Mouse (Mus musculus): Measurements from ENCODE around the gene Gabpb1. TPM values are rescaled to one million over a fixed set of nuclear protein-coding genes. Genes with fewer than 3 reads are reported as not detected.

The Gabpb1 gene
- total RNA-seq (2018; cell fraction: chromatin; rRNA removed): 10 to 100 TPM; 28.1 to 99.9 (median 52.7) TPM
- 10 to 100 TPM; 11.6 to 33.1 (median 18.9) TPM for total RNA-seq (2018; cell fraction: cytosol; rRNA removed)
- 10 to 100 TPM; 27.3 to 75.4 (median 43.2) TPM for total RNA-seq (2018; cell fraction: nucleus; rRNA removed)
- 11.8 to 21.0 TPM (median 18.9 TPM) in 3 replicates for polyA plus RNA-seq (2018)

GRCm38 (mm10) chr2:126676122-126676515 is at the start of gene Gabpb1:
Gene Gabpb1 (minus strand): TSS chr2:126676337.
- Histone ChIP-seq H3K27ac (peak within 1 kb of the TSS; percentile 85), H3K36me3 (ENCODE audit: inconsistent target) (no peaks in the 10 kb centered on the region), H3K79me2 (ENCODE audit: inconsistent target) (peaks cover 89% of the 10 kb centered on the region), H3K4me3 (ENCODE audit: inconsistent target) (peak within 1 kb of the TSS; percentile 96)
- 14% methylated on average over 12 of the region's 12 CpGs for whole genome bisulfite sequencing (ENCODE audit: missing documents)

DNA sequence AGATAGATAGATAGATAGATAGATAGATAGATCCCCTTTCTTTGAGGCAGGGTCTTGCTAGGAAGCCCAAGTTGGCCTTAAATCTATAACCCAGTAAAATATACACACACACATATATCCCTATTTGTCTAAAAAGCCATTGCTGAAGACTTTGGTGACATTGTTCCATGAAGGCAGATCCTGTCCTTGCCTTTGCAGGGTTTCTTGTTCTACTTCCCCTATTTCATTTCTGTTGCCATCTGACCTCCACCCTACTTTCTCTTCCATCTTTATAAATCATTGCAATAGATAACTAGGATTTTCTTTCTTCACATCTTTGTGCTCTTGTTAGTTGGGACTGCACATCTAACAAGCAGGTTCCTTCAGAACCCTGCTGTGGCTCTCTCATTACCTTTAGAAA is 36.8 kb upstream of the Gabpb1 start:
- Histone ChIP-seq H3K27ac (peak overlapping the region; percentile 58), H3K4me3 (ENCODE audit: inconsistent target) (no peak overlapping the region), H3K79me2 (ENCODE audit: inconsistent target) (peaks cover 98% of the 10 kb centered on the region), H3K36me3 (ENCODE audit: inconsistent target) (peaks cover 6% of the 10 kb centered on the region; the same call in 1 of the 2 replicates)

DNA sequence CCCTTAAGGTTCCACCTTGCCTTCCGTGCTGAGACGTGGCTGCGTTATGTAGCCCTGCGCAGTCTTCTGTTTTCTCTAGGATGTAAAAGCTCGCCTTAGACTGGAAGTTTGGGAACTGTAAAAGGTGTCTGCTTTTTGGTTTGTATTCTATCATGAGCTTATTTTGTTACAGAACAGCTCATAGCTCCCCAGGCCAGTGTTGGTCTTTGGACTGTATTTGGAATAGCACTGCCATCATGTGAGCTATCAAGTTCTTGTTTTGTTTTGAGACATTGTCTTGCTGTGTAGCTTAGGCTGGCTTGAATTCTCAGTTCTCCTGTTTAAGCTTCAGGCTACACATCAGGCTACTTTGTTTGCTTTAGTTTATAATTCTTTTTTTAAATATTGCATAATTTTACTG is 36.4 kb upstream of the Gabpb1 start:
- WGBS (ENCODE audit: missing documents): 95% methylated on average over 5 of the region's 5 CpGs
- Histone ChIP-seq H3K4me3 (ENCODE audit: inconsistent target) (no peak overlapping the region), H3K36me3 (ENCODE audit: inconsistent target) (0 out of 2 replicates have a peak, but pooled peaks cover 4% of the 10 kb centered on the region), H3K27ac (peak overlapping the region; percentile 58), H3K79me2 (ENCODE audit: inconsistent target) (peaks cover 98% of the 10 kb centered on the region)

- WGBS (ENCODE audit: missing documents): 0% methylated on average over 2 of the region's 4 CpGs
- Histone ChIP-seq H3K4me3 (ENCODE audit: inconsistent target) (peak overlapping the region; percentile 65), H3K79me2 (ENCODE audit: inconsistent target) (peaks cover 59% of the 10 kb centered on the region), H3K36me3 (ENCODE audit: inconsistent target) (no peaks in the 10 kb centered on the region), H3K27ac (0 out of 2 replicates have a peak overlapping the region, but pooled peaks have one; percentile 63)
Measured at GRCm38 (mm10) chr2:126708361-126708760, 32.2 kb upstream of the Gabpb1 start.

DNA sequence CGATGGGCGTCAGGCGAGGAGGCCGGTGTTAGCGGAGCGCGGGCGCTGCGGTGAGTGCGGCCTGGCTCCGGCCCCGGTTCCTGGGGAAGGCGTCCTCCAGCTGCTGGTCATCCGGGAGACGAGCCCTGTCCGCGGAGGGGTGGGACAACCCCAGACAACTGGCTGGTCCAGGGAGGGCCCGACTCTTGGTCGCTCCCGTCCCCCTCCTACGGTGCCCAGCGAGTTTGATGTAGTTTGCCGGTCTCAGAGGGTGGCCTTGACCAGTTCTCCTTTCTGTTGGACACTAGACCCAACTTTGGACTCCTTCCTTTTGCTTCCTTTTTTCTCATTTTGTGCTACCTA is 31.3 kb upstream of the Gabpb1 start:
- H3K27ac ChIP-seq: peak overlapping the region; percentile 63
- peak overlapping the region; percentile 65 for H3K4me3 ChIP-seq (ENCODE audit: inconsistent target)
- no peaks in the 10 kb centered on the region for H3K36me3 ChIP-seq (ENCODE audit: inconsistent target)
- WGBS (ENCODE audit: missing documents): under 1% methylated on average over 22 of the region's 23 CpGs
- H3K79me2 ChIP-seq (ENCODE audit: inconsistent target): peaks cover 51% of the 10 kb centered on the region

- WGBS (ENCODE audit: missing documents): 4% methylated on average over 47 of the region's 47 CpGs
- Histone ChIP-seq H3K4me3 (ENCODE audit: inconsistent target) (peak within 1 kb of the TSS; percentile 65), H3K27ac (peak within 1 kb of the TSS; percentile 63), H3K36me3 (ENCODE audit: inconsistent target) (no peaks in the 10 kb centered on the region), H3K79me2 (ENCODE audit: inconsistent target) (peaks cover 46% of the 10 kb centered on the region)
Measured at GRCm38 (mm10) chr2:126706759-126707437, 30.8 kb upstream of the Gabpb1 start, which contains the start of gene Usp8. Gene Usp8 (plus strand): TSS chr2:126707328.

DNA sequence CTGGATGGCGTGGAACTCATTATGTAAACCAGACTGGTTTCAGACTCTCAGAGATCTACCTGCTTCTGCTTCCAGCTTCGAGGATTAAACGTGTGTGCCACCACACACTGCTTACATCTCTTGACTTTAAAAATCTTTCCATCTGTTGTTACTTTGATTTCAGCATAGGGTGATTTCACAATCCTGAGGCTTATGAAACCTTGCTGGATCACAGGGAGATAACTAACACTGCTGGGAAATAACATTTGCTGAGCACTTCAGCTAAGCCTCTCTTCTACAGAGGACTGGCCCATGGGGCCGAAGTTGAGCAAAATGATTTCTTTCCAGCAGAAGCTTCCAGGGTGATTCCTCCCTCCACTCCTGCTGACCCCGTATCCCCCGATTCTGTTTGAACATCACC is 19.1 kb upstream of the Gabpb1 start:
- WGBS (ENCODE audit: missing documents): 49% methylated on average over 6 of the region's 6 CpGs
- H3K36me3 ChIP-seq (ENCODE audit: inconsistent target): no peaks in the 10 kb centered on the region
- no peak overlapping the region for H3K4me3 ChIP-seq (ENCODE audit: inconsistent target)
- no peaks in the 10 kb centered on the region for H3K79me2 ChIP-seq (ENCODE audit: inconsistent target)
- H3K27ac ChIP-seq: no peak overlapping the region

DNA sequence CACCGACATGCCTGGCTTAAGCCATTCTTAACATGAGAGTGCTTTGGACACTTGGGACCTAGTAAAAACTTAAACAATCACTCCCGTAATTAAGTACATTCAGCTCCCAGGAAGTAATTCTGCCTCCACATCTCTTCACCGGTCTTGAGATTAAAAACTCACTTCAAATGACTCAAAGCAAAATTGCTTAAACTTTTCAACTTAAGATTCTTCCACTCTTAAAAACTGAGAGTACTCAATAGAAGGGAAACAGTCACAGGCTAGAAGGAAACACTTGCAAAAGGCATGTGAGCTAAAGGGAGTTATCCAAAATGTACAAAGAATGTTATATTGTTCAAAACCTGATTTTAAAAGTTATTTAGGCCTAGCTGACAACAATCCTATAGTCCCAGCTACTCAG is 15.2 kb upstream of the Gabpb1 start:
- Histone ChIP-seq H3K36me3 (ENCODE audit: inconsistent target) (no peaks in the 10 kb centered on the region), H3K27ac (no peak overlapping the region), H3K4me3 (ENCODE audit: inconsistent target) (no peak overlapping the region), H3K79me2 (ENCODE audit: inconsistent target) (no peaks in the 10 kb centered on the region)
- WGBS (ENCODE audit: missing documents): 94% methylated on average over 3 of the region's 3 CpGs

DNA sequence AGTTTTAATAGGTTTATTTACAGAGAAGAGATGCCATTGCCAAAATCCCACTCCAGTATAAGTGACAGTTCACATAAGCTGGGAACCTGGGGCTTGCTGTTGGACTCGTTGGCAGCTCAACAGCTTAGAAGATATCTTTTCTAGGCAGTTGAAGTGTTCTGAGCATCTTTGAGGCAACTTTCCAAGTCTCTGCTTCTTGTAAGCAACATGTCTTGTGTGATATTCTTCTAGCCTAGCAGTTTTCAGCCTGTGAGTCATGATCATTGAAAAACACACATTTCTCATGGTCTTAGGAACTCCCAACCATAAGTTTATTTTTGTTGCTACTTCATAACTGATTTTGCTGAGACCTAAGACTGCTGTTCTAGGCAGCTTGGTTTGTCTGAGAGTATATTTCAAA is 6.8 kb upstream of the Gabpb1 start:
- 85% methylated on average over 1 of the region's 1 CpGs for WGBS (ENCODE audit: missing documents)
- Histone ChIP-seq H3K27ac (peak overlapping the region; percentile 86), H3K4me3 (ENCODE audit: inconsistent target) (no peak overlapping the region), H3K36me3 (ENCODE audit: inconsistent target) (no peaks in the 10 kb centered on the region), H3K79me2 (ENCODE audit: inconsistent target) (peaks cover 56% of the 10 kb centered on the region)

GRCm38 (mm10) chr2:126682333-126682732 is 6.2 kb upstream of the Gabpb1 start:
- Histone ChIP-seq H3K4me3 (ENCODE audit: inconsistent target) (no peak overlapping the region), H3K36me3 (ENCODE audit: inconsistent target) (no peaks in the 10 kb centered on the region), H3K27ac (peak overlapping the region; percentile 86), H3K79me2 (ENCODE audit: inconsistent target) (peaks cover 62% of the 10 kb centered on the region)
- 0% methylated on average over 2 of the region's 2 CpGs for WGBS (ENCODE audit: missing documents)

DNA sequence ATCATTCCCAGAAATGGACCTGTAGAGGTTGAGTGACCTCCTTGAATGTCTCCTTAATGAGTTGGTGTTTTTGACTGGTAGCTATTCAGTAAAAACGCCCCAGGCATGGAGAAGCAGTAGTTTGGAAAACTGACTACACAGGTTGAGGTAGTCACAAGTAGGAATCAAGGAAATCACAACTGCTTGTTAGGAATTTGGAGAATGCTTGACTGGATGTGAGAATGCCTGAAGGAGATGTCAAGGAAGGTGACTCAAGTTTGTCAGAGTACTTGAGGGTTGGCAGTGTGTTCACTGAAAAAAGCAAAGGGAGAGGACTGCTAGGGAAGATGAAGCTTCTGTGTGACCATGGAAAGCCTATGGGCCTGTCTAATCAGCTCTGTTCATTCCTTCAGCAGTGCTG is 1.2 kb upstream of the Gabpb1 start:
- no peaks in the 10 kb centered on the region for H3K36me3 ChIP-seq (ENCODE audit: inconsistent target)
- H3K4me3 ChIP-seq (ENCODE audit: inconsistent target): no peak overlapping the region
- H3K27ac ChIP-seq: no peak overlapping the region
- WGBS (ENCODE audit: missing documents): 82% methylated on average over 1 of the region's 1 CpGs
- peaks cover 82% of the 10 kb centered on the region for H3K79me2 ChIP-seq (ENCODE audit: inconsistent target)

GRCm38 (mm10) chr2:126675169-126676121 is 692 bp downstream of the Gabpb1 start:
- whole genome bisulfite sequencing (ENCODE audit: missing documents): under 1% methylated on average over 99 of the region's 99 CpGs
- Histone ChIP-seq H3K79me2 (ENCODE audit: inconsistent target) (peaks cover 89% of the 10 kb centered on the region), H3K27ac (peak overlapping the region; percentile 85), H3K36me3 (ENCODE audit: inconsistent target) (no peaks in the 10 kb centered on the region), H3K4me3 (ENCODE audit: inconsistent target) (peak overlapping the region; percentile 96)

DNA sequence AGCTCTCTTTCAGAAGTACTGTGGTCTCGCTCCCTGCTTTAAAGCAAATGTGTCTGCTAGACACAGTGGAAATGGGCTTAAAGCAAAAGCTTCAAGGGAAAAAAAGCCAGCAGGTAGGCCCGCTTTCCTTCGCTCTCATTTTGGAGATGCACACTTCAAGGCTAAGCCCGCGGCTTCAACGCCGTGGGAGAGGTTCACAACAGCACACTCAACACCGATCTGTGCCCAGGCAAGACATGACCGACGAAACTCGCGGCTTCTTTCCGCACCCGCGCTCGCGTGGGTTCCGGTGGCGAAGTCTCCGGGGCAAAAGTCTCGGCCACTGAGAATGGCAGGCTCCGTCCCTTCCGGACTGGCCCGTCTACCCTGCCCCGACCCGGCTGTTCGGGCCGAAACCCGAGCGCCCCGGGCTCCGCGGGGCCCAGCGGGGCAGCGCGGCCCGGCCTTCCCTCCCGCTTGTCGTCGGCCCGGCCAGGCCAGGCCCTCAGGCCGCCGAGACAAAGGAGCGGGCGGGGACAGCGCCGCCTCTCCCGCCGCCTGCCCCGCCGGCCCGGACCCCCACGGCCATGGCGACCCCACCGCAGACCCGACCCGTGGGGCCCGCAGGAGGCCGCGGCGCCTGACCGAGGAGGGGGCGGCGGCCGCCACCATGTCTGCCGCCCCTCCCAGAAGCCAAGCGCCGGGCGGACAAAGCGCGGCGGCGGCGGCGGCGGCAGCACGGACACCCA is 1.5 kb downstream of the Gabpb1 start:
- H3K79me2 ChIP-seq (ENCODE audit: inconsistent target): peaks cover 89% of the 10 kb centered on the region
- peak overlapping the region; percentile 96 for H3K4me3 ChIP-seq (ENCODE audit: inconsistent target)
- WGBS (ENCODE audit: missing documents): 0% methylated on average over 64 of the region's 77 CpGs
- peak overlapping the region; percentile 93 for H3K27ac ChIP-seq
- H3K36me3 ChIP-seq (ENCODE audit: inconsistent target): no peaks in the 10 kb centered on the region
